Mouse (Mus musculus) liver, embryonic 14.5 days (tissue): ENCODE measurements around the gene Tmem179.

Source experiments
- CTCF ChIP-seq: IDR thresholded peaks from 2 replicates; pipeline ENCODE4 v1.5.1; 2016; ENCODE audit warnings: antibody characterized with exemption, low read depth, control low read depth
- EP300 ChIP-seq: IDR thresholded peaks from 2 replicates; pipeline ENCODE4 v1.6.1; 2016; ENCODE audit warnings: antibody characterized with exemption, low read depth

GRCm38 (mm10) chr12:112556531-112557060 is 40.0 kb upstream of the Tmem179 start:
- TF ChIP-seq CTCF: no peak
- TF ChIP-seq EP300: no peak
